Mouse (Mus musculus) stomach, postnatal 0 days (tissue): ENCODE data around the gene Hes2.

Experiments used
- CTCF ChIP-seq: IDR thresholded peaks from 2 replicates; pipeline ENCODE4 v1.5.1; 2016; ENCODE audit warnings: antibody characterized with exemption, low read depth, mild to moderate bottlenecking, moderate library complexity
- EP300 ChIP-seq: optimal IDR thresholded peaks from 2 replicates; pipeline ENCODE3; 2016; ENCODE audit warnings: antibody characterized with exemption

- TF ChIP-seq CTCF = no peak
- TF ChIP-seq EP300 = no peak
These were observed 15.3 kb downstream of the Hes2 start for GRCm38 (mm10) chr4:152173956-152174355.
